Mouse (Mus musculus): Measurements from ENCODE around the gene Gramd4.

DNA sequence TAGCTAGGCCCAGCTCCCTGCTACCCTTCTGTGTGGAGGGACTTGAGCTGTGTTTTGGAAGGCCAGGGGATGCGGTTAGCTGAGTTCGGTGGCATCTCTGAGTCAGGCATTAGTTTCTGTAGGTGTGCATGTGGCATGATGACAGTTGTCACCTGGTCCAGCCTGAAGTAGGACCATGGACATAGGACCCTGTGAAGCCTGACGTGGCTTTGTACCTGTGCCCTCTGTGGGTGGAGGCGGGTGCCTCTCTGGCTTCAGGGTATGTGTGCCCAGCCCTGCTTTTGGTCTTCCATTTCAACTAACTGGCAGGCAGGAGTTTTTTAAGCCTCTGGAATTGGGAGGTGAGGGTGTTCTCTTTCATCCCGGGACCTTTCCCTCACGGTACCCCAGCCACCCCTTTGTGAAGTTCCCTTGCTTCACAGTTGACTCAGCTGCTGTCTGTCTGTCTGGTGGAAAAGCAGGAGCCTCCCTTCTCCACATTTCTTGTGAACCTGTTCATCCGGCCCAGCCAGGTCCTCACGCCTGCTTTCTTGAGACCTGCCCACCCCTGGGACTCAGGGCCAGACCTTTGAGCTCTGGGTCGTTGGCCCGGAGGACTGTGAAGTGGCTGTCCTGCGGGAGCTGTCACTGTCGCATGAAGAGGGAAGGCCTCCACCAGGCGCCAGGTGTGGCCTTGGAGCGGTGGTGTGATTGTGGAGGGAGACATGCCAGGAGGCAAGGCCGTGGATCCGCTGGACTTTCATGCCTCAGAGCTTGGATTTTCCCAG, 16.9 kb downstream of the Gramd4 start:
- TF ChIP-seq HCFC1 (IDR thresholded peaks at IDR 0.05; ENCODE audit: borderline replicate concordance, insufficient read depth, low read length) = no peak
- TF ChIP-seq ZNF384 (IDR thresholded peaks at IDR 0.05; ENCODE audit: low read depth, low read length) = no peak
- TF ChIP-seq MAFK (IDR thresholded peaks at IDR 0.05; ENCODE audit: insufficient read depth, low read depth, low read length) = no peak

Measured in ES-E14 (cell line).